Mouse (Mus musculus): Measurements from ENCODE around the gene Parp8.

The Parp8 gene

GRCm38 (mm10) chr13:117020631-117021030 lies 4.7 kb downstream of the Parp8 start:
- no peak for DNase-seq (ENCODE audit: low spot score in 2 of 2)

GRCm38 (mm10) chr13:117018676-117019075 lies 6.7 kb downstream of the Parp8 start:
- DNase-seq (ENCODE audit: low spot score in 2 of 2): no peak

GRCm38 (mm10) chr13:117013516-117013915 lies 11.8 kb downstream of the Parp8 start:
- no peak for DNase-seq (ENCODE audit: low spot score in 2 of 2)

GRCm38 (mm10) chr13:117012031-117012430 lies 13.3 kb downstream of the Parp8 start:
- no peak for DNase-seq (ENCODE audit: low spot score in 2 of 2)

GRCm38 (mm10) chr13:117010143-117010542 lies 15.2 kb downstream of the Parp8 start:
- DNase-seq (ENCODE audit: low spot score in 2 of 2): no peak

GRCm38 (mm10) chr13:117008021-117009015 lies 17.0 kb downstream of the Parp8 start:
- DNase-seq (ENCODE audit: low spot score in 2 of 2): no peak

GRCm38 (mm10) chr13:117007566-117007965 lies 17.8 kb downstream of the Parp8 start:
- DNase-seq (ENCODE audit: low spot score in 2 of 2): no peak

- DNase-seq (ENCODE audit: low spot score in 2 of 2): no peak
These were observed 18.7 kb downstream of the Parp8 start for GRCm38 (mm10) chr13:117006638-117007037.

GRCm38 (mm10) chr13:117000493-117000892 lies 24.8 kb downstream of the Parp8 start:
- DNase-seq (ENCODE audit: low spot score in 2 of 2): no peak

- DNase-seq (ENCODE audit: low spot score in 2 of 2): no peak
These were observed 33.8 kb downstream of the Parp8 start for GRCm38 (mm10) chr13:116991560-116991959.

GRCm38 (mm10) chr13:116990327-116990726 lies 35.0 kb downstream of the Parp8 start:
- DNase-seq (ENCODE audit: low spot score in 2 of 2): no peak

GRCm38 (mm10) chr13:116988706-116989105 lies 36.6 kb downstream of the Parp8 start:
- no peak for DNase-seq (ENCODE audit: low spot score in 2 of 2)

GRCm38 (mm10) chr13:116988208-116988607 lies 37.1 kb downstream of the Parp8 start:
- DNase-seq (ENCODE audit: low spot score in 2 of 2): no peak

GRCm38 (mm10) chr13:116987284-116987683 lies 38.1 kb downstream of the Parp8 start:
- no peak for DNase-seq (ENCODE audit: low spot score in 2 of 2)

GRCm38 (mm10) chr13:116986658-116987057 lies 38.7 kb downstream of the Parp8 start:
- DNase-seq (ENCODE audit: low spot score in 2 of 2): no peak

- no peak for DNase-seq (ENCODE audit: low spot score in 2 of 2)
These were observed 51.1 kb downstream of the Parp8 start for GRCm38 (mm10) chr13:116974081-116974860.

- DNase-seq (ENCODE audit: low spot score in 2 of 2): no peak
These were observed 51.8 kb downstream of the Parp8 start for GRCm38 (mm10) chr13:116973491-116973890.

GRCm38 (mm10) chr13:116972036-116972611 lies 53.2 kb downstream of the Parp8 start:
- no peak for DNase-seq (ENCODE audit: low spot score in 2 of 2)

GRCm38 (mm10) chr13:116970706-116971428 lies 54.5 kb downstream of the Parp8 start:
- no peak for DNase-seq (ENCODE audit: low spot score in 2 of 2)

- no peak for DNase-seq (ENCODE audit: low spot score in 2 of 2)
These were observed 55.7 kb downstream of the Parp8 start for GRCm38 (mm10) chr13:116969650-116970049.

GRCm38 (mm10) chr13:116968906-116969305 lies 56.4 kb downstream of the Parp8 start:
- DNase-seq (ENCODE audit: low spot score in 2 of 2): no peak
